Mouse (Mus musculus) retina, postnatal 7 days (tissue): ENCODE data around the gene Abhd12b.
A peak's percentile ranks its signal among the peaks of the same experiment; 100 is the strongest.

ENCODE experiments used
- DNase-seq: peaks from one replicate; pipeline ENCODE4 v3.0.0-alpha.2; 2012; ENCODE audit warnings: low read depth, low spot score

Gene Abhd12b

GRCm38 (mm10) chr12:70153842-70154241, at the start of gene Abhd12b:
Abhd12b (plus strand) TSS chr12:70154142.
- no peak for DNase-seq

GRCm38 (mm10) chr12:70104199-70104598, 49.7 kb upstream of the Abhd12b start:
- no peak for DNase-seq

GRCm38 (mm10) chr12:70104776-70105420, 49.0 kb upstream of the Abhd12b start:
- no peak for DNase-seq

- no peak for DNase-seq
These were observed 48.1 kb upstream of the Abhd12b start for GRCm38 (mm10) chr12:70105885-70106284.

GRCm38 (mm10) chr12:70106508-70106907, 47.4 kb upstream of the Abhd12b start:
- DNase-seq: no peak

GRCm38 (mm10) chr12:70108104-70108503, 45.8 kb upstream of the Abhd12b start:
- no peak for DNase-seq

GRCm38 (mm10) chr12:70109921-70110320, 44.0 kb upstream of the Abhd12b start:
- DNase-seq: no peak

- DNase-seq: no peak
These were observed 43.4 kb upstream of the Abhd12b start for GRCm38 (mm10) chr12:70110375-70111116.

GRCm38 (mm10) chr12:70111117-70111366, 42.9 kb upstream of the Abhd12b start:
- DNase-seq: no peak

- DNase-seq: peak; percentile 64
These were observed 42.4 kb upstream of the Abhd12b start for GRCm38 (mm10) chr12:70111367-70112089.

- DNase-seq: no peak
These were observed 41.9 kb upstream of the Abhd12b start for GRCm38 (mm10) chr12:70112090-70112383.

- DNase-seq: no peak
These were observed 40.6 kb upstream of the Abhd12b start, which contains the start of gene Nin for GRCm38 (mm10) chr12:70113351-70113750. Nin (minus strand) TSS chr12:70113717.

- DNase-seq: no peak
These were observed 36.8 kb upstream of the Abhd12b start for GRCm38 (mm10) chr12:70117146-70117545.

GRCm38 (mm10) chr12:70118721-70119345, 35.1 kb upstream of the Abhd12b start:
- no peak for DNase-seq

GRCm38 (mm10) chr12:70119552-70119951, 34.4 kb upstream of the Abhd12b start:
- DNase-seq: no peak

GRCm38 (mm10) chr12:70126626-70127025, 27.3 kb upstream of the Abhd12b start:
- no peak for DNase-seq

GRCm38 (mm10) chr12:70129105-70129504, 24.8 kb upstream of the Abhd12b start:
- DNase-seq: no peak

- DNase-seq: no peak
These were observed 22.8 kb upstream of the Abhd12b start for GRCm38 (mm10) chr12:70131042-70131675.

- DNase-seq: no peak
These were observed 19.2 kb upstream of the Abhd12b start for GRCm38 (mm10) chr12:70134627-70135235.

- DNase-seq: no peak
These were observed 17.7 kb upstream of the Abhd12b start for GRCm38 (mm10) chr12:70136185-70136756.

GRCm38 (mm10) chr12:70137095-70137494, 16.8 kb upstream of the Abhd12b start:
- DNase-seq: no peak
